Mouse (Mus musculus): ENCODE results near the gene Rpl10-ps3.

Rpl10-ps3 gene

DNA sequence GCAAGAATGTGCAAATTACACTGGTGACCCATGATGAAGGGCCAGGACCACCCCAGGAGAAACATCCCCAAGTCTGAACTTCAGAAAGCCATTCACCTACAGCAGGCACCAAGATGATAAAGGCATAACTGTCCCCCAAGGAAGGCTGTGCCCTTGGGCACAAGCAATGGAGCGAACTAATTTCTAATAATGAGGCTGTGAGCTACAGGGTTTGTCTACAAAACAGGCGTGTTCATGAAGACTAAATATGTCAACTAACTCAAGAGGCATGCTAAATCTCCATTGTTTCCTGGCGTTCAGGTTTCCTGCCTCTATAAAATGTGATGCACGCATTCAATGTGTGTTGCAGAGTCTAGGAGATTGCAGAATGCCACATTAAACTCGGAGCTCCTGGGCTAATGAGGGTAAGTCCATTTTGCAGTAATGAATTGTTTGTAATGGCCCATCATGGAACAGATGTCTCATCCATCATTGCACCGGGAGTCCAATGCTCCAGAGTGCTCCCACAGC lies 33.7 kb downstream of the Rpl10-ps3 start:
- DNase-seq (ENCODE audit: low read depth, low spot score): no peak

DNA sequence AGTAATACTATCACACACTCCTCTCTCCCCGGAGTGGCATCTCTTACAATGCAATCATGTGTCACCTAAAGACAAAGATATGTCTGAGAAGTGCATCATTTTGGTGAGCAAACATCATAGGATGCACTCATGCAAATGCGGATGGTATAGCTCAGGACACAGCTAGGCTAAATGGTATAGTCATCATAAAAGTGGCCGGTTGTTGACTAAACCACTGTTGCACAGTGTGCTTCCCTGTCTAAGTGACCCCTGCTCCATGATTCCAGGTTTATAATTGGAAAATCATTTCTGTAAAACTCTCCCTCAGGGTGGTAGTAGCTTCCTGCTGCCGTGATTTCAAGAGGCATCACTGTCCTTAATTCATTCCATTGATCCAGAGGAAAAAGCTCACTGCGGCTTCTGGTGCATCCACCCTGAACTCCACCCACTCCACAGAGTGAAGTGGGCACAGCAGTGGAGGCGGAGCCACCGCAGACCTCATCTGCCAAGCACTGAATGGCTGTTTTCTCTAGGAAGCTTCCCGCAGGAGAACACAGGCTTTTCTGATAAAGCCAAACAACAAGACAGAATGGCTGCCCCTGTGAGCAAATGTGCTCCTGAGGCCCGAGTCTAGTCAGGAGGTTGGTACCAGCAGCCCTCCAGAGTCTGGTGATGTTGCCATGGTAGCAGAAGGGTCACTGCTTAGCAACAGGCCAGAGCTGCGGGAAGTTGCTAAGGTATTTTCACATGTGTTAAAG lies 38.9 kb downstream of the Rpl10-ps3 start:
- DNase-seq (ENCODE audit: low read depth, low spot score): peak; percentile 56

DNA sequence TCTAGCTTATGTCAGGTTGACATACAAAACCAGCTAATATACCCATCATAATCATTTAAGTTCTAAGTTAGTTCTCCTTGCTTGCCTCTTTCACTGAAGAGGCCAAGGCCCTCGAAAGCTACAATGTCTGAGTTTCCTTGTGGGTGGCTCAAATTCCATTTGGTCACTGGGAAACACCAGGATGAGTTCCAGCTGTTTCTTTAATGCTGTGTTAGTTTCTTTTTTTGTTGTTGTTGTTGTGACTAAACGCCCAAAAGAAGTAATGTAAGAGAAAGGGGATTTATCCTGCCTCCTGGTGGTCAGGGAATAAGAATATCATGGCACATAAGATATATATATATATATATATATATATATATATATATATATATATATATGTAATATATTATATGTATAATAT lies 39.7 kb downstream of the Rpl10-ps3 start:
- no peak for DNase-seq (ENCODE audit: low read depth, low spot score)

DNA sequence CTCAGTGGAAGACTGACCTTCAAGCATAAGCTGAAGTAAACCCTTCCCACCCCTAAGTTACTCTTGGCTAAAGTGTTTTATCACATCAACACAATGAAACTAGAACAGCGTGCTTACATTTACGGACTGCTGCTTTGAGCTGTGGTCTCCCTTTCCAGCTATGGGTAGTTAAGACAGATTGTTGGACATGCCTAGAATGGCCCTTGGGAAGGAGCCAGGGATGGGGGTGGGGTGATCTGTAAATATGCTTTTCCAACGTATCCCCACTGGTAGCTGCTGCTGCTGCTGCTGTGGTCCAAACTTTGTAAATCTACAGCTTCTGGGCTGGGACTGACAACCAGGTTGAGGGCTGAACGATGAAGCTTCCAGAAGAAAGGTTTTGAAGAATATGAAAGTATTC lies 40.8 kb downstream of the Rpl10-ps3 start:
- DNase-seq (ENCODE audit: low read depth, low spot score): no peak

- peak; percentile 86 for DNase-seq (ENCODE audit: low read depth, low spot score)
Observed at GRCm38 (mm10) chr9:50301722-50302121, 43.0 kb downstream of the Rpl10-ps3 start.

GRCm38 (mm10) chr9:50298389-50298788 lies 46.4 kb downstream of the Rpl10-ps3 start:
- DNase-seq (ENCODE audit: low read depth, low spot score): no peak

Data from telencephalon, adult 2 months (tissue).